Mouse (Mus musculus): Measurements from ENCODE around the gene Smdt1. TPM values are rescaled to one million over a fixed set of nuclear protein-coding genes. Genes with fewer than 3 reads are reported as not detected.
"Not testable (repeated sequence)": the region's sequence is repeated elsewhere in the genome, so short reads cannot be mapped to it uniquely, and the experiment has no call there.

Smdt1 gene
- total and polyA plus RNA-seq, 2 experiments from 2014 or later, result 431 to 440 TPM

DNA sequence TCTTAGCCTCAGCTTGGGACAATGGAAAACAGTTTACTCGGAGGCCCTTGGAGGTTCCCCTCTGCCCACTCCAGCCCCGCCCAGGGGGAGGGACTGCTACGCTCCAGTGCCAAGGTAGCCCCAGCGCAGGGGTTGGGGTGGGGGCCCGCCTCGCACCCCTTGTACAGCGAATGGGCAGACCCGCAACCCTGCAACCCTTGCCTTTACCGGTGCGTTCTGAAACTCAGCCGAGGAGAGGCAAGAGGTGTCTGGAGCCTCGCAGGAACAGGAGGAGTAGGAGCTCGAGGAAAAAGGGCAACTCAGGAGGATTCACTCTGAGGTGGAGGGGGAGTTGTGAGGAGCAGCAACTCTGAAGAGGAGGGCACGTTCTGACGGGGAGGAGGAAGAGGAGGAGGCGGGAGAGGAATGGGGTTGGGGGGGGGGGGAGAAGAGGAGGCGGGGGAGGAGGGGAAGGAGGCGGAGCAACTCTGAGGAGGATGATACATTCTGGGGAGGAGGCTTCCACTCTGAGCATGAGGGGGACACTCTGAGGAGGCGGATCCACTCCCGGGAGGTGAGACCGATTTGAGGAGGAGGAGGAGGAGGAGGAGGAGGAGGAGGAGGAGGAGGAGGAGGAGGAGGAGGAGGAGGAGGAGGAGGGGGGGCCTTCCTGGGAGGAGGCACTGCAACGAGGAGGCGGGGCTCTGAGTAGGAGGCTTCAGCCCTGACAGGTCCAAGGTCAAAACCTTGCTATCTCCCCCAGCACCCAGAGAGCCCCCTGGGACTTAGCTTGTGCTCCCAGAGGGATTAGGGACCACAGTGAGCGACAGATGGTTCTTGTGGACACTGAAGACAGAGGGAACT, 41.3 kb downstream of the Smdt1 start, which contains the start of gene Cyp2d22:
TSS of gene Cyp2d22 (minus strand) at position 390 of the 843 bp plus-strand sequence.
- peak; percentile 68 for ATAC-seq (ENCODE audit: insufficient read depth, low read depth)
- WGBS, result 3% methylated on average over 18 of the region's 24 CpGs
- no peaks in the 10 kb centered on the region for H3K9me3 ChIP-seq (replicated peaks; ENCODE audit: control insufficient read depth, low read length)
- TF ChIP-seq CTCF (IDR thresholded peaks at IDR 0.05; ENCODE audit: low read depth), result no peak
- no peaks in the 10 kb centered on the region for H3K27me3 ChIP-seq (ENCODE audit: control insufficient read depth, insufficient read depth, low read length)
- H3K9ac ChIP-seq (replicated peaks; ENCODE audit: low read depth, low read length), result peak within 1 kb of the TSS; percentile 57
- peak; percentile 65 for DNase-seq (ENCODE audit: low spot score)
- H3K27ac ChIP-seq (ENCODE audit: low read depth), result peak within 1 kb of the TSS; percentile 93
- 0 out of 2 replicates have a peak, but pooled peaks cover 2% of the 10 kb centered on the region for H3K36me3 ChIP-seq (replicated peaks; ENCODE audit: control insufficient read depth, insufficient read depth, low read length)
- H3K4me2 ChIP-seq (ENCODE audit: low read depth, low read length), result peak within 1 kb of the TSS; percentile 80
- peaks cover 35% of the 10 kb centered on the region for H3K4me1 ChIP-seq (ENCODE audit: control insufficient read depth, insufficient read depth)
- H3K4me3 ChIP-seq (ENCODE audit: low read depth, low read length), result peak within 1 kb of the TSS; percentile 58

DNA sequence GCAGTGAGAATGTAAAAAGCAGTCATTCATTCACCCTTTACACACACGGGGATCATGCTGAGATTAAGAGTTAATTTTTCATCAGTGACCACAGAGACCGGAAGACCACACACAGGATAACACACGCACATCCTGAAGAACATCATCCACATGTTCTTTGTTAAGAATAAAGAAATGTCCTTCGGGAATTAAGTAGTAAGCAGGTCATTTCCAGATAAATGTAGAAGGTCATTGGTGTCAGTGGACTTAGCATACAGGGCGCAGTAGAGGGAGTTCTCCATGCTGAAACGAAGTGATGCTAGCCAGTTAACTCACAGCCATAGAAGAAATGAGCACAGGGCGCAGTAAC, 41.9 kb downstream of the Smdt1 start:
- Histone ChIP-seq H3K4me2 (ENCODE audit: low read depth, low read length) (peak overlapping the region; percentile 80), H3K36me3 (replicated peaks; ENCODE audit: control insufficient read depth, insufficient read depth, low read length) (no peaks in the 10 kb centered on the region), H3K27me3 (ENCODE audit: control insufficient read depth, insufficient read depth, low read length) (no peaks in the 10 kb centered on the region), H3K9ac (replicated peaks; ENCODE audit: low read depth, low read length) (peak overlapping the region; percentile 40; the same call in 1 of the 2 replicates), H3K4me1 (ENCODE audit: control insufficient read depth, insufficient read depth) (peaks cover 35% of the 10 kb centered on the region), H3K27ac (ENCODE audit: low read depth) (peak overlapping the region; percentile 93), H3K4me3 (ENCODE audit: low read depth, low read length) (peak overlapping the region; percentile 58), H3K9me3 (replicated peaks; ENCODE audit: control insufficient read depth, low read length) (no peaks in the 10 kb centered on the region)
- 26% methylated on average over 7 of the region's 7 CpGs for WGBS
- ATAC-seq (ENCODE audit: insufficient read depth, low read depth), result peak; percentile 39
- peak; percentile 64 for DNase-seq (ENCODE audit: low spot score)
- no peak for TF ChIP-seq CTCF (IDR thresholded peaks at IDR 0.05; ENCODE audit: low read depth)
- TF ChIP-seq EP300 (IDR thresholded peaks at IDR 0.05; ENCODE audit: low read depth), result peak; percentile 73

DNA sequence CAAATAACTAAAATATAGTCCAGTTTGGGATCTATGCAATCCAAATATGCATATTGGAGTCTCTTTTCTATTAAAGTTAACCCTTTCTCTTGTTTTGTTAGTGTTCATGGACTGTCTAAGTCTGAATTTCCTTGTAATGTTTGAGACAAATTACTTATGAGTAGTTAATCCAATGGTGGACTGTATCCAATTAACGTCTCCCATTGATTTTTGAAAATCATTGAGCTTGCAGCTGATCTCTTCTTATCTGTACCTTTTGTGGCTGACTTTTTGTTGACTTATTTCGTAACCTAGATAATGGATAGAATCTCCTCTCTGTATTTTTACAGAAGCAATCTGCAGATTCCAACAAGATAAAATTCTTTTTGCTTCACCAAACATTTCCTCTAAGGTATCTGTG, 43.7 kb downstream of the Smdt1 start:
- DNase-seq (ENCODE audit: low spot score), result no peak
- TF ChIP-seq CTCF (IDR thresholded peaks at IDR 0.05; ENCODE audit: low read depth), result no peak
- TF ChIP-seq EP300 (IDR thresholded peaks at IDR 0.05; ENCODE audit: low read depth), result no peak
- no peak overlapping the region for H3K27ac ChIP-seq (ENCODE audit: low read depth)
- H3K4me1 ChIP-seq (ENCODE audit: control insufficient read depth, insufficient read depth), result peaks cover 23% of the 10 kb centered on the region
- no peak overlapping the region for H3K4me2 ChIP-seq (ENCODE audit: low read depth, low read length)
- ATAC-seq (ENCODE audit: insufficient read depth, low read depth), result no peak
- H3K4me3 ChIP-seq (ENCODE audit: low read depth, low read length), result no peak overlapping the region
- no peak overlapping the region for H3K9ac ChIP-seq (replicated peaks; ENCODE audit: low read depth, low read length)
- H3K9me3 ChIP-seq (replicated peaks; ENCODE audit: control insufficient read depth, low read length), result no peaks in the 10 kb centered on the region
- H3K36me3 ChIP-seq (replicated peaks; ENCODE audit: control insufficient read depth, insufficient read depth, low read length), result no peaks in the 10 kb centered on the region
- 92% methylated on average over 2 of the region's 2 CpGs for WGBS
- H3K27me3 ChIP-seq (ENCODE audit: control insufficient read depth, insufficient read depth, low read length), result no peaks in the 10 kb centered on the region

DNA sequence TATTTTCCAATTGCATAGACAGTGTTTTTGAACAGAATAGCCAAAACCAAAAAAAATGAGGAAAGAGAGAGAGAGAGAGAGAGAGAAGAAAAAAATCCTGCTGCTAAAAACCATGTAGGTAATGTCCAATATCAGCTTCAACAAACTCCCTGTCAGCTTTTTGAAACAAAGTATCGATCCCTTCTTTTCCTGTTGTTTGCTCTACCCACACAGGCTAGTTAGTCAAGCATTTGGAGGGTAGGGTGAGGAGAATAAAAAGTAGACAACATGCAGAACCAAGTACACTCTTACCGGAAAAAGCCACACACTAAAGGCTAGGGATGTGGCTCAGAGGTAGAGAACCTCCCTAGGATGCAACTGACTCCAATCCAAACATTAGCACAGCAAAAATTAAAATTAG, 47.0 kb downstream of the Smdt1 start:
- Histone ChIP-seq H3K36me3 (replicated peaks; ENCODE audit: control insufficient read depth, insufficient read depth, low read length) (no peaks in the 10 kb centered on the region), H3K9me3 (replicated peaks; ENCODE audit: control insufficient read depth, low read length) (no peaks in the 10 kb centered on the region), H3K27me3 (ENCODE audit: control insufficient read depth, insufficient read depth, low read length) (no peaks in the 10 kb centered on the region), H3K27ac (ENCODE audit: low read depth) (no peak overlapping the region), H3K4me3 (ENCODE audit: low read depth, low read length) (no peak overlapping the region), H3K4me1 (ENCODE audit: control insufficient read depth, insufficient read depth) (peaks cover 6% of the 10 kb centered on the region; the same call in 1 of the 2 replicates), H3K9ac (replicated peaks; ENCODE audit: low read depth, low read length) (no peak overlapping the region), H3K4me2 (ENCODE audit: low read depth, low read length) (no peak overlapping the region)
- DNase-seq (ENCODE audit: low spot score) (no peak), ATAC-seq (ENCODE audit: insufficient read depth, low read depth) (no peak)
- no peak for TF ChIP-seq EP300 (IDR thresholded peaks at IDR 0.05; ENCODE audit: low read depth)
- TF ChIP-seq CTCF (IDR thresholded peaks at IDR 0.05; ENCODE audit: low read depth), result no peak
- WGBS, result 82% methylated on average over 2 of the region's 2 CpGs

DNA sequence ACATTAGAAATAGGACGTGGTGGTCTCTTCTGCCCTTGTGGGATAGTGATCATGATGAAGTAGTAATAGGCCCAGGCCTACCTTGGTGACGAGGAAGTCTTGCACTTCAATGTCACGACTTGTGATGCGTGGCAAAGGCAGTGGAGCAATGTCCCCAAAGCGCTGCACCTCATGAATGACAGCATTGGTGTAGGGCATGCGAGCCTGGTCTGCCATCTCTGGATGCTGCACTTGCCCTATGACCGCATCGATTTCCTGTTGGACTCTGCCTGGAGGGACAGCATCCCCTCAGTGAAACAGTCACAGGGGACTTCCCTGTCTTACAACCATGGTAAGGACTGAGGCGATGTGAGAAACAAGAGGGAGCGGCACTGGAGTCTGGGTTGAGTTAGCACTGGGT, 51.2 kb downstream of the Smdt1 start:
- DNase-seq (ENCODE audit: low spot score); H3K36me3 ChIP-seq (replicated peaks; ENCODE audit: control insufficient read depth, insufficient read depth, low read length); H3K4me2 ChIP-seq (ENCODE audit: low read depth, low read length); H3K4me1 ChIP-seq (ENCODE audit: control insufficient read depth, insufficient read depth); H3K9me3 ChIP-seq (replicated peaks; ENCODE audit: control insufficient read depth, low read length); H3K9ac ChIP-seq (replicated peaks; ENCODE audit: low read depth, low read length); H3K27ac ChIP-seq (ENCODE audit: low read depth); H3K4me3 ChIP-seq (ENCODE audit: low read depth, low read length); H3K27me3 ChIP-seq (ENCODE audit: control insufficient read depth, insufficient read depth, low read length); ATAC-seq (ENCODE audit: insufficient read depth, low read depth): not testable (repeated sequence)
- 87% methylated on average over 10 of the region's 10 CpGs for WGBS

DNA sequence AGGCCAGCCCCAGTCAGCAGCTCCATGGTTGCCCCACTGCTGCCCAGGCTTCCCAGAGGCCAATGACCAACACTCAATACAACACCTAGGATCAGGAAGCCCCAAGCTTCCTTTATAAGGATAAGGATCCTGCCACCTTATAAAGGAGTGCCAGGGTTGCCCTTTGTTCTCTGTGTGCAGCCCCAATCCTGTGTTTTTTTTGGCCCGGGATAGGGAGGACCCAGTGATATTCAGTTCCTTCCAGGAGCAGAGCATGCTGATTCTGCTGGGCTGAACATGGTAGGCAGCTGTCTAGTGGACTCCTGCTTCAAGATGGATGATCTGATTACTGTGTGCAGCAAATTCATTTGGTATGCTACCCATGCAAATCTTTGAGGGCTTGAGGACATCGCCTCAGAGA, 55.2 kb downstream of the Smdt1 start, which contains the start of gene Cyp2d11:
TSS of gene Cyp2d11 (minus strand) at position 101 of the 400 bp plus-strand sequence.
- not testable (repeated sequence) for H3K36me3 ChIP-seq (replicated peaks; ENCODE audit: control insufficient read depth, insufficient read depth, low read length); H3K27ac ChIP-seq (ENCODE audit: low read depth); H3K4me2 ChIP-seq (ENCODE audit: low read depth, low read length); H3K4me1 ChIP-seq (ENCODE audit: control insufficient read depth, insufficient read depth); H3K9ac ChIP-seq (replicated peaks; ENCODE audit: low read depth, low read length); H3K9me3 ChIP-seq (replicated peaks; ENCODE audit: control insufficient read depth, low read length); DNase-seq (ENCODE audit: low spot score); ATAC-seq (ENCODE audit: insufficient read depth, low read depth); H3K4me3 ChIP-seq (ENCODE audit: low read depth, low read length); H3K27me3 ChIP-seq (ENCODE audit: control insufficient read depth, insufficient read depth, low read length)
- WGBS, result 77% methylated on average over 2 of the region's 2 CpGs

DNA sequence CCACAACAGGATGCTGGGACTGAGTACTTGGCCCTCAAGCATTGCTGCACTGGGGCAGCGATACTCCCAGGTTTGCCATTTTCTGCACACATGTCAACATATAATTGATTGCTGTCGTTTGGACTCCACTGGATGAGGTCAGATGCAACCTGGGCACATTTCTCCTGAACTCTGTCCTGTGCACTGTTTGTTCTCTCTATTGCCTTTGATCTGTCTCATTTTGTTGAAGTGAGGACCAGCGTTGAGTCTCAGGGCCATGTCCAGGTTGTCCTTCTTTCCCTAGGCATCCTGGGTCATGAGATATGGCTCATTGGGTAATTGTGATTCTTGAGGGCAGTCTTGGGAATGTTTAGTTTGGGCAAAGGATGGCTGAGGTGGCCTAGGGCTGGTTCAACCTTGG, 57.2 kb downstream of the Smdt1 start:
- H3K4me2 ChIP-seq (ENCODE audit: low read depth, low read length); H3K27ac ChIP-seq (ENCODE audit: low read depth); H3K9me3 ChIP-seq (replicated peaks; ENCODE audit: control insufficient read depth, low read length); H3K9ac ChIP-seq (replicated peaks; ENCODE audit: low read depth, low read length); ATAC-seq (ENCODE audit: insufficient read depth, low read depth); H3K4me3 ChIP-seq (ENCODE audit: low read depth, low read length); H3K4me1 ChIP-seq (ENCODE audit: control insufficient read depth, insufficient read depth); H3K27me3 ChIP-seq (ENCODE audit: control insufficient read depth, insufficient read depth, low read length); H3K36me3 ChIP-seq (replicated peaks; ENCODE audit: control insufficient read depth, insufficient read depth, low read length); DNase-seq (ENCODE audit: low spot score): not testable (repeated sequence)
- WGBS, result 79% methylated on average over 3 of the region's 3 CpGs
